Mouse (Mus musculus) embryonic stem cell, embryonic (primary cell): Measurements from ENCODE around the gene Prss41.
"Not testable (repeated sequence)": the region's sequence is repeated elsewhere in the genome, so short reads cannot be mapped to it uniquely, and the experiment has no call there.

Experiments used
- CTCF ChIA-PET, 4 experiments: fragments of 300-600 bp in 2 of 4; fragments of 350-600 bp in 2 of 4; sonication (Branson Sonifier 250); formaldehyde crosslinking; loops; one replicate each; lab custom pipeline; 2022; ENCODE audit warnings: inconsistent platforms in 2 of 4; lab: Charles Lee
- POLR2A ChIA-PET, 4 experiments: fragments of 300-600 bp in 2 of 4; fragments of 350-600 bp in 2 of 4; sonication (Branson Sonifier 250); formaldehyde crosslinking; loops; one replicate each; lab custom pipeline; 2022; ENCODE audit warnings: antibody characterized with exemption in 4 of 4, inconsistent platforms in 1 of 4; lab: Charles Lee

Prss41 gene

GRCm38 (mm10) chr17:23843812-23844273 is at the start of gene Prss41, which contains the start of gene Prss32:
Gene Prss41, minus strand, starts transcription at chr17:23844172.
Gene Prss32, plus strand, starts transcription at chr17:23843855.
- ChIA-PET POLR2A (interaction anchor here (0.6 to 7.4 kb wide), 60 partner anchors 10 to 611 kb away, joined by 3 to 81 read pairs (median 3); partner anchors contain the start of genes Elob (in 2 of the 4), Paqr4 (in 2 of the 4), Ccnf (in 1 of the 4) and Pkmyt1 (in 1 of the 4)), CTCF (interaction anchor here (0.5 to 4.4 kb wide), 157 partner anchors 8 to 597 kb away, joined by 3 to 112 read pairs (median 4); partner anchors contain the start of genes Elob (in 4 of the 4), Prss33 (in 3 of the 4), Flywch2 (in 2 of the 4) and Pkmyt1 (in 2 of the 4))

- POLR2A ChIA-PET, CTCF ChIA-PET: not testable (repeated sequence)
Measured at GRCm38 (mm10) chr17:23880576-23880975, 36.6 kb upstream of the Prss41 start, which contains the start of the genes Dcpp1 and Dcpp2. Gene Dcpp1, plus strand, starts transcription at chr17:23880876. Gene Dcpp2, plus strand, starts transcription at chr17:23880880.

- POLR2A ChIA-PET = interaction anchor here in 2 of 4 experiments (0.5 to 1.5 kb wide), 3 partner anchors 8 to 166 kb away, joined by 3 to 4 read pairs (median 4); no protein-coding TSS in a partner anchor
- CTCF ChIA-PET = interaction anchor here in 2 of 4 experiments (0.5 to 1.3 kb wide), 4 partner anchors 33 to 184 kb away, joined by 3 to 6 read pairs (median 4); partner anchors contain the start of genes Prss32 (in 2 of the 2) and Prss41 (in 1 of the 2)
Measured at GRCm38 (mm10) chr17:23877166-23877565, 33.2 kb upstream of the Prss41 start.

DNA sequence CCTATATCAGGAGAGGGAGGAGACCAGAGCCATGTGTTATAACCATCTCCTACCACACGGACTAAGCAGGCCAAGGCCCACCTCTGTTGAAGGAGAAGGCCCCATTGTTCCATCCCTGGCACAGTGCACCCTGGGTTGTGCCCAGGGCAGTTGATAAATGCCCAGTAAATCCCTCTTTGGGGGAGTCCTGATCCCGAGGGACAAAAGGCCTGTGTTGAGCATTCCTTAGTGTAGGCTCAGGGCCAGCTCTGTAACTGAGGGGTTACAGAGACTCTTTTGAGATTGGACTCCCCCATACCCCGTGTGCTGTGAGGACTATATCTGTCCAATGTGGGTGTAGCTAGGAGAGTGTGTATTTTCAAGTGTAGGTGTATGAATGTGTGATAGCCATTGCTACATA is 32.8 kb upstream of the Prss41 start:
- POLR2A ChIA-PET = interaction anchor here in 1 of 4 experiments (0.5 to 1.5 kb wide), 2 partner anchors 48 to 199 kb away, joined by 3 to 4 read pairs; no protein-coding TSS in a partner anchor
- CTCF ChIA-PET = interaction anchor here in 2 of 4 experiments (0.5 to 1.3 kb wide), 3 partner anchors 33 to 93 kb away, joined by 3 to 5 read pairs (median 3); partner anchors contain the start of genes Prss32 (in 2 of the 2) and Prss41 (in 1 of the 2)

DNA sequence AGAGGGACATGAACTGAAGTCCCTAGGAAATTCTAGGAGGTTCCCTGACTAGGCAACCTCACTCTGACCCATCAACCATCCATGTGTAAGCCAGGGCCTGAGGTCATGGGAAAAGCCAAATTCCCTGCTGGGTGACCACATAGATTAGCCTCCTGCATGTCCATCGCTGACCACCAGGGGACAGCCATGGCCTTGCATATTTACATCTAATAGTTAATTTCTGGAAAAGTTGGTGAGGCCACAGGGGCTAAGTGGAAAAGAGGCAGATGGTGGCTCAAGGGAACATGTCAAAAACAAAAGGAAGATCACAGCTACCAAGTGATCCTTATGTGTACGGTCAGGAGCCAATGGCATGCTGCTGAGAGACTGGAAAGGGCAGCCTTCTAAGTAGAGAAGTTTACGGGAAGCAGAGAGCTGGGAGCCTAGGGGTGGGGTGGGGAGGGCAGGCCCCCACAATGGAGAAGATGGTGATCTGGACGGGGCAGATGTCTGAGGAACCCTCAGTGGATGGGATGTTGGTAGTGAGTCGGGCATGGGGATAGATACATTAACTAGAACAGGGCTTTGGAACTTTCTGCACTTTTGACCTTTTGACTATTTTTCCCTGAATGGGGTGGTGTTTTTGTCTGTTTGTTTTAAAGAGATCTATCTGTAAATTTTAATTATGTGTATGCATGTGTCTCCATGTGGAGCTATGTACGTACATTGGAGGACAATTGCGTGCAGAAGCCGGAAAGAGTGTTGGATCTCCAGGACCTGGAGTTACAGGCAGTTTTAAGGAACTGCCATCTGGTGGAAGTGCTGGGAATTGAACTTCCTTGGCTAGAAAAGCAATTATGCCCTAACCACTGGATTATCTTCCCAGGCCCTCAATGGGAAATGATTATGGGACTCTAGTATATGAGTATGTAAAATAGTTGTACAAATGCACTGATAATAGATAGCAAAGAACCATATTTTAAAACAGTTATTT is 30.2 kb upstream of the Prss41 start:
- ChIA-PET POLR2A (interaction anchor here in 1 of 4 experiments (0.9 kb wide), 1 partner anchor 25 kb away, joined by 3 read pairs; no protein-coding TSS in a partner anchor), CTCF (interaction anchor here in 3 of 4 experiments (0.6 to 1.7 kb wide), 9 partner anchors 8 to 97 kb away, joined by 3 to 7 read pairs (median 3); partner anchors contain the start of genes Prss32 (in 2 of the 3) and Prss41 (in 2 of the 3))

DNA sequence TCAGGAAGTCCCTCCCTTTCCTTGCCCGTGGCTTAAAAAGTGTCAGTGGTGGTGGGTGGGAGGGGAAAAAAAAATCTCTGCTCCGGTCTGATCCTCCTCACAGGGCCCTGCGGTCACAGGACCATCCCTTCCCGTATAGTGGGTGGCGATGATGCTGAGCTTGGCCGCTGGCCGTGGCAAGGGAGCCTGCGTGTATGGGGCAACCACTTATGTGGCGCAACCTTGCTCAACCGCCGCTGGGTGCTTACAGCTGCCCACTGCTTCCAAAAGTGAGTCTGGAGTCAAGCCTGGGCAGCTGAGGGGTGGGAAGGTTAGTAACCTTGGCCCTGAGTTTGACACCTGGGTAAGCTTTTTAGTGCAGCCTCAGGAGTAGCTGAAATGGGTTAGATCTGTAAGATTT is 24.5 kb upstream of the Prss41 start:
- ChIA-PET POLR2A (interaction anchor here in 2 of 4 experiments (0.6 to 1.6 kb wide), 5 partner anchors 9 to 81 kb away, joined by 3 to 4 read pairs (median 3); no protein-coding TSS in a partner anchor), CTCF (interaction anchor here in 3 of 4 experiments (0.5 to 2.6 kb wide), 7 partner anchors 13 to 210 kb away, joined by 3 to 9 read pairs (median 3); no protein-coding TSS in a partner anchor)

DNA sequence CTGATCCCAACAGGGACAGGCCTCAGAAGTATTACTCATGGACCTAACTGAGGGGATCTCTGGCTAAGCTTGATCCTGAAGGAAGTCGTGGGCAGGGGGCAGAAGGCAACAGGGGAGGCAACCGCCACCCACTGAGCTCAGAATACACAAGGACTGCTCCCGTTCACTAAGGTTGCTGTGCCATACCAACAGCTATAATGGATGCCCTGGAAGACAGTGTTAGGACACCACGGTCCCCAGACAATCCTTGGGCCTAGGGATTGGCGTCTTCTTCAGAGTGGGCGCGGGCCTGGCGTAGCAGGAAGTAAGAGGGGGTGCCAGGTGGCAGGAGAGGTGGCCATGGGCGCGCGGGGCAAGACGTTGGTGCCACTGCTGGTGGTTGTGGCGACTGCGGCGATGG is 23.8 kb upstream of the Prss41 start, which contains the start of gene Prss21:
Gene Prss21, plus strand, starts transcription at position 301 of the 400 bp plus-strand sequence.
- CTCF ChIA-PET = interaction anchor here in 2 of 4 experiments (0.9 to 1.4 kb wide), 5 partner anchors 11 to 126 kb away, joined by 3 to 4 read pairs (median 3); partner anchors contain the start of genes Prss32 (in 1 of the 2) and Prss41 (in 1 of the 2)
- POLR2A ChIA-PET = interaction anchor here in 2 of 4 experiments (0.9 to 1.6 kb wide), 3 partner anchors 9 to 80 kb away, joined by 3 to 5 read pairs (median 3); no protein-coding TSS in a partner anchor

- POLR2A ChIA-PET = no interaction called here
- CTCF ChIA-PET = interaction anchor here in 3 of 4 experiments (0.6 to 2.0 kb wide), 3 partner anchors 9 to 106 kb away, joined by 3 to 7 read pairs (median 5); partner anchors contain the start of genes Prss32 (in 1 of the 3) and Prss41 (in 1 of the 3)
Measured at GRCm38 (mm10) chr17:23862926-23863325, 19.0 kb upstream of the Prss41 start.

GRCm38 (mm10) chr17:23857913-23858312 is 13.9 kb upstream of the Prss41 start:
- ChIA-PET CTCF (interaction anchor here in 2 of 4 experiments (1.2 to 2.4 kb wide), 3 partner anchors 14 to 102 kb away, joined by 4 to 14 read pairs (median 8); partner anchors contain the start of genes Prss32 (in 2 of the 2) and Prss41 (in 2 of the 2)), POLR2A (interaction anchor here in 2 of 4 experiments (0.9 to 1.0 kb wide), 2 partner anchors 14 to 104 kb away, joined by 3 read pairs; partner anchors contain the start of gene Prss41 (in 1 of the 2))

DNA sequence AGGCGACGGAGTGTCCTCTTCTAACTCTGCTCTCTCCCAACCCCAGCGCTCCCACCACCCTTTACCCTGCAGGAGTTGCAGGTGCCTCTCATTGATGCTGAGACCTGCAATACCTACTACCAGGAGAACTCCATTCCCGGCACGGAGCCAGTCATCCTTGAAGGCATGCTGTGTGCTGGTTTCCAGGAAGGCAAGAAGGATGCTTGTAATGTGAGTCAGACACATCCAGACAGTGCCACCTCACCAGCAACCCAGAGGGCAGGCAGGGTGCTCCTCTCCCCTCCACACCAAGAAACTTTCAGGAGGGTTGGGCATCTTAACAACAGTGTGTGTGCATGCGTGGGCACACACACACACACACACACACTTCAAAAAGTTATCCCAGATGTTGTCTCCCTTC is 13.2 kb upstream of the Prss41 start:
- POLR2A ChIA-PET = no interaction called here
- CTCF ChIA-PET = interaction anchor here in 1 of 4 experiments (0.9 to 7.4 kb wide), 4 partner anchors 10 to 105 kb away, joined by 3 to 78 read pairs (median 7); partner anchors contain the start of genes Prss21, Prss32 and Prss41

- ChIA-PET POLR2A (interaction anchor here in 3 of 4 experiments (0.7 to 2.2 kb wide), 14 partner anchors 10 to 108 kb away, joined by 3 to 6 read pairs (median 4); partner anchors contain the start of genes Prss32 (in 1 of the 3) and Prss41 (in 1 of the 3)), CTCF (interaction anchor here (0.5 to 7.4 kb wide), 27 partner anchors 9 to 275 kb away, joined by 3 to 78 read pairs (median 5); partner anchors contain the start of genes Prss32 (in 4 of the 4), Prss41 (in 4 of the 4), Elob (in 1 of the 4) and Prss33 (in 1 of the 4))
Measured at GRCm38 (mm10) chr17:23854229-23854765, 10.3 kb upstream of the Prss41 start.

- CTCF ChIA-PET = interaction anchor here (0.5 to 7.4 kb wide), 28 partner anchors 9 to 276 kb away, joined by 3 to 78 read pairs (median 5); partner anchors contain the start of genes Prss32 (in 4 of the 4), Prss41 (in 4 of the 4), Elob (in 1 of the 4) and Prss33 (in 1 of the 4)
Measured at GRCm38 (mm10) chr17:23853292-23853691, 9.3 kb upstream of the Prss41 start.

DNA sequence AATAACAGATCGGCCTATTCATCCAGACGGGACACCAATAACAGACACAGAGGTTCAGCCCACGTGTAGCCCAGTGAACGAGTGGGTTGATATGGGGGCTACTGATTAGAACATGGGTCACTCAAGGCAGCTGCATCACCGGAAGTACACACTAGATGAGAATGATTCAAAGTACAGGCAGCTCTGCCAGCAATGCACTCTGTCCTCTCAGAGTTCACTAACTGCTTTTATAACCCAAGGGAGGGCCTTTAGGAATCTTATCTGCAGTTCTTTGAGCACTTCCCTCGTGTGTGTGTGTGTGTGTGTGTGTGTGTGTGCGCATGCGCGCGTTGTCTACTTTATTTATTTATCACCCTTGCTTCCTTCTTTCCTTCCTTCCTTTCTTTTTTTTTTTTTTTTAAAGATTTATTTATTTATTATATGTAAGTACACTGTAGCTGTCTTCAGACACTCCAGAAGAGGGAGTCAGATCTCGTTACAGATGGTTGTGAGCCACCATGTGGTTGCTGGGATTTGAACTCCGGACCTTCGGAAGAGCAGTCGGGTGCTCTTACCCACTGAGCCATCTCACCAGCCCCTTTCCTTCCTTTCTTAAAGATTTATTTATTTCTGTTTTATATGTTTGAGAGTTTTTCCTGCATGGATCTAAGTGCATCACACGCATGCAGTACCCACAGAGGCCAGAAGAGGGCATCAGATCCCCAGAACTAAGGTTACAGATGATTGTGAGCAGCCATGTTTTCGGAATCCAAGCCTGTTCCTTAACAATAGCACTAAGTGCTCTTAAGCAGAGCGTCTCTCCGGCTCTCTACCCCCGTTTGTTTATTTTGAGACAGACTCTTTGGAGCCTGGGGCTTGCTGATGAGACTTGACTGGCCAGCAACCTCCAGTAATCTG is 7.1 kb upstream of the Prss41 start:
- ChIA-PET POLR2A (interaction anchor here in 3 of 4 experiments (0.6 to 0.9 kb wide), 4 partner anchors 32 to 180 kb away, joined by 3 to 4 read pairs (median 3); partner anchors contain the start of gene Pkmyt1 (in 1 of the 3)), CTCF (interaction anchor here (0.6 to 7.4 kb wide), 22 partner anchors 7 to 812 kb away, joined by 3 to 78 read pairs (median 4); partner anchors contain the start of genes Elob (in 1 of the 4), Prss32 (in 1 of the 4), Prss33 (in 1 of the 4) and Prss41 (in 1 of the 4))

More at GRCm38 (mm10) chr17:23853292-23853691, 9.3 kb upstream of the Prss41 start:
- POLR2A ChIA-PET = interaction anchor here (0.5 to 2.2 kb wide), 11 partner anchors 10 to 185 kb away, joined by 3 to 6 read pairs (median 4); partner anchors contain the start of genes Prss32 (in 2 of the 4) and Prss41 (in 2 of the 4)

- POLR2A ChIA-PET = interaction anchor here in 2 of 4 experiments (0.6 to 1.9 kb wide), 5 partner anchors 9 to 77 kb away, joined by 3 to 4 read pairs (median 3); no protein-coding TSS in a partner anchor
- CTCF ChIA-PET = interaction anchor here in 3 of 4 experiments (1.0 to 7.4 kb wide), 5 partner anchors 21 to 112 kb away, joined by 3 to 78 read pairs (median 8); partner anchors contain the start of gene Elob (in 1 of the 3)
Measured at GRCm38 (mm10) chr17:23850028-23850427, 6.1 kb upstream of the Prss41 start.
